Mouse (Mus musculus) liver, embryonic 15.5 days (tissue): Measurements from ENCODE around the gene Gm9944. TPM values are rescaled to one million over a fixed set of nuclear protein-coding genes. Genes with fewer than 3 reads are reported as not detected.

Source experiments
- ATAC-seq: fragments of 200-750 bp; cut with Nextera tagmentation; 2 replicates; pipeline ENCODE4 v1.8.0; 2017; ENCODE audit warnings: moderate number of reproducible peaks, mild to moderate bottlenecking, moderate library complexity; ENCODE audit not compliant: insufficient read depth
- H3K27ac ChIP-seq: fragments of 300-500 bp; sonication (generic); replicated peaks from 2 replicates; pipeline ENCODE4 v1.5.1; 2015; ENCODE audit warnings: mild to moderate bottlenecking, inconsistent platforms
- H3K27me3 ChIP-seq: fragments of 300-500 bp; sonication (generic); 2 replicates; pipeline ENCODE4 v1.6.1; 2015; ENCODE audit warnings: mild to moderate bottlenecking, inconsistent platforms
- H3K36me3 ChIP-seq: fragments of 300-500 bp; sonication (generic); replicated peaks from 2 replicates; pipeline ENCODE4 v1.6.1; 2015; ENCODE audit warnings: moderate library complexity, mild to moderate bottlenecking, inconsistent platforms
- H3K4me1 ChIP-seq: fragments of 300-500 bp; sonication (generic); replicated peaks from 2 replicates; pipeline ENCODE4 v1.6.1; 2015; ENCODE audit warnings: inconsistent platforms
- H3K4me2 ChIP-seq: fragments of 300-500 bp; sonication (generic); 2 replicates; pipeline ENCODE4 v1.6.1; 2015; ENCODE audit warnings: moderate library complexity, mild to moderate bottlenecking, inconsistent platforms
- H3K4me3 ChIP-seq: fragments of 300-500 bp; sonication (generic); replicated peaks from 2 replicates; pipeline ENCODE4 v1.5.1; 2015; ENCODE audit warnings: mild to moderate bottlenecking, inconsistent platforms
- H3K9ac ChIP-seq: fragments of 300-500 bp; sonication (generic); 2 replicates; pipeline ENCODE4 v1.6.1; 2015; ENCODE audit warnings: moderate library complexity, mild to moderate bottlenecking, inconsistent platforms
- H3K9me3 ChIP-seq: fragments of 300-500 bp; sonication (generic); replicated peaks from 2 replicates; pipeline ENCODE4 v1.6.1; 2016; ENCODE audit warnings: inconsistent platforms
- WGBS: fragments of 180-500 bp; shearing (Covaris S2); methylation state at CpG from one replicate; pipeline ENCODE4 v1.1.7; 2015; ENCODE audit warnings: mixed read lengths; ENCODE audit not compliant: insufficient replicate concordance; 5-methylcytosine and 5-hydroxymethylcytosine counted together
- polyA plus RNA-seq: library from polyadenylated mRNA; unstranded; fragments of >200 nt; fragmentation: Nextera tagmentation; extraction: Ambion mirVana; gene quantifications from 2 replicates; pipeline ENCODE4 v1.2.1, GENCODE M21; 2015

The Gm9944 gene
- polyA plus RNA-seq, result not detected in 2 replicates

GRCm38 (mm10) chr4:144453217-144453616 lies at the start of gene Gm9944:
Gene Gm9944, minus strand, starts transcription at chr4:144453317.
- ATAC-seq, result no peak
- WGBS, result 55% methylated on average over 2 of the region's 2 CpGs
- H3K4me3 ChIP-seq, result no peak within 1 kb of the TSS

GRCm38 (mm10) chr4:144493331-144493730 lies 40.2 kb upstream of the Gm9944 start:
- no peak for ATAC-seq

More at GRCm38 (mm10) chr4:144453217-144453616, at the start of gene Gm9944:
- H3K9ac ChIP-seq, result no peak within 1 kb of the TSS
- no peaks in the 10 kb centered on the region for H3K36me3 ChIP-seq
- H3K9me3 ChIP-seq, result no peaks in the 10 kb centered on the region
- H3K27ac ChIP-seq, result no peak within 1 kb of the TSS
- no peak within 1 kb of the TSS for H3K4me2 ChIP-seq
- no peaks in the 10 kb centered on the region for H3K27me3 ChIP-seq
- no peaks in the 10 kb centered on the region for H3K4me1 ChIP-seq

GRCm38 (mm10) chr4:144468091-144468490 lies 15.0 kb upstream of the Gm9944 start:
- ATAC-seq, result no peak
- no peaks in the 10 kb centered on the region; the same call in 1 of the 2 replicates for H3K9me3 ChIP-seq
- no peak overlapping the region for H3K9ac ChIP-seq
- 50% methylated on average over 1 of the region's 1 CpGs for WGBS
- H3K4me3 ChIP-seq, result no peak overlapping the region
- H3K4me1 ChIP-seq, result no peaks in the 10 kb centered on the region
- no peak overlapping the region for H3K4me2 ChIP-seq
- no peak overlapping the region for H3K27ac ChIP-seq
- H3K27me3 ChIP-seq, result no peaks in the 10 kb centered on the region
- H3K36me3 ChIP-seq, result no peaks in the 10 kb centered on the region

More at GRCm38 (mm10) chr4:144493331-144493730, 40.2 kb upstream of the Gm9944 start:
- Histone ChIP-seq H3K4me3 (no peak overlapping the region), H3K4me2 (no peak overlapping the region), H3K27ac (no peak overlapping the region), H3K36me3 (no peaks in the 10 kb centered on the region), H3K27me3 (no peaks in the 10 kb centered on the region), H3K4me1 (no peaks in the 10 kb centered on the region), H3K9me3 (no peaks in the 10 kb centered on the region), H3K9ac (no peak overlapping the region)

GRCm38 (mm10) chr4:144465206-144465605 lies 12.1 kb upstream of the Gm9944 start:
- no peaks in the 10 kb centered on the region for H3K27me3 ChIP-seq
- no peaks in the 10 kb centered on the region for H3K4me1 ChIP-seq
- ATAC-seq, result no peak
- H3K36me3 ChIP-seq, result no peaks in the 10 kb centered on the region
- peaks cover 2% of the 10 kb centered on the region; the same call in 1 of the 2 replicates for H3K9me3 ChIP-seq
- H3K4me2 ChIP-seq, result no peak overlapping the region
- H3K27ac ChIP-seq, result no peak overlapping the region
- H3K9ac ChIP-seq, result no peak overlapping the region
- WGBS, result 48% methylated on average over 2 of the region's 2 CpGs
- H3K4me3 ChIP-seq, result no peak overlapping the region

- Histone ChIP-seq H3K4me1 (no peaks in the 10 kb centered on the region), H3K4me2 (no peak within 1 kb of the TSS), H3K27me3 (no peaks in the 10 kb centered on the region), H3K27ac (no peak within 1 kb of the TSS), H3K9me3 (peaks cover 2% of the 10 kb centered on the region; the same call in 1 of the 2 replicates), H3K4me3 (no peak within 1 kb of the TSS), H3K36me3 (no peaks in the 10 kb centered on the region), H3K9ac (no peak within 1 kb of the TSS)
- ATAC-seq, result no peak
- 38% methylated on average over 3 of the region's 3 CpGs for WGBS
These were observed 10.5 kb upstream of the Gm9944 start, which contains the start of gene Aadacl3 for GRCm38 (mm10) chr4:144463656-144464055. Gene Aadacl3, minus strand, starts transcription at chr4:144463756.

- no peak for ATAC-seq
- Histone ChIP-seq H3K36me3 (no peaks in the 10 kb centered on the region), H3K4me2 (no peak overlapping the region), H3K4me1 (no peaks in the 10 kb centered on the region), H3K27me3 (no peaks in the 10 kb centered on the region), H3K4me3 (no peak overlapping the region), H3K27ac (no peak overlapping the region), H3K9ac (no peak overlapping the region), H3K9me3 (no peaks in the 10 kb centered on the region)
- 50% methylated on average over 2 of the region's 2 CpGs for WGBS
These were observed 4.6 kb downstream of the Gm9944 start for GRCm38 (mm10) chr4:144448546-144448945.

GRCm38 (mm10) chr4:144441582-144441981 lies 11.5 kb downstream of the Gm9944 start:
- no peak overlapping the region for H3K9ac ChIP-seq
- no peaks in the 10 kb centered on the region for H3K4me1 ChIP-seq
- H3K4me2 ChIP-seq, result no peak overlapping the region
- H3K27ac ChIP-seq, result no peak overlapping the region
- ATAC-seq, result no peak
- no peak overlapping the region for H3K4me3 ChIP-seq
- H3K36me3 ChIP-seq, result no peaks in the 10 kb centered on the region
- 42% methylated on average over 1 of the region's 1 CpGs for WGBS
- H3K9me3 ChIP-seq, result no peaks in the 10 kb centered on the region
- no peaks in the 10 kb centered on the region for H3K27me3 ChIP-seq

GRCm38 (mm10) chr4:144441095-144441494 lies 12.0 kb downstream of the Gm9944 start:
- no peak overlapping the region for H3K9ac ChIP-seq
- H3K4me2 ChIP-seq, result no peak overlapping the region
- H3K4me3 ChIP-seq, result no peak overlapping the region
- H3K27me3 ChIP-seq, result no peaks in the 10 kb centered on the region
- no peaks in the 10 kb centered on the region for H3K4me1 ChIP-seq
- H3K27ac ChIP-seq, result no peak overlapping the region
- ATAC-seq, result no peak
- 69% methylated on average over 4 of the region's 4 CpGs for WGBS
- no peaks in the 10 kb centered on the region for H3K36me3 ChIP-seq
- H3K9me3 ChIP-seq, result no peaks in the 10 kb centered on the region

GRCm38 (mm10) chr4:144438672-144439071 lies 14.4 kb downstream of the Gm9944 start, which contains the start of gene 1700012P22Rik:
Gene 1700012P22Rik, minus strand, starts transcription at chr4:144438772.
- Histone ChIP-seq H3K36me3 (no peaks in the 10 kb centered on the region), H3K9ac (no peak within 1 kb of the TSS), H3K9me3 (no peaks in the 10 kb centered on the region), H3K27ac (no peak within 1 kb of the TSS), H3K4me3 (no peak within 1 kb of the TSS), H3K27me3 (no peaks in the 10 kb centered on the region), H3K4me1 (no peaks in the 10 kb centered on the region), H3K4me2 (no peak within 1 kb of the TSS)
- ATAC-seq, result no peak

GRCm38 (mm10) chr4:144433216-144433615 lies 19.9 kb downstream of the Gm9944 start:
- no peaks in the 10 kb centered on the region for H3K9me3 ChIP-seq
- H3K9ac ChIP-seq, result no peak overlapping the region
- H3K27me3 ChIP-seq, result no peaks in the 10 kb centered on the region
- H3K4me3 ChIP-seq, result no peak overlapping the region
- H3K27ac ChIP-seq, result no peak overlapping the region
- WGBS, result 61% methylated on average over 5 of the region's 5 CpGs
- no peak overlapping the region for H3K4me2 ChIP-seq
- H3K36me3 ChIP-seq, result no peaks in the 10 kb centered on the region
- no peaks in the 10 kb centered on the region for H3K4me1 ChIP-seq
- no peak for ATAC-seq

GRCm38 (mm10) chr4:144430723-144431122 lies 22.4 kb downstream of the Gm9944 start:
- no peaks in the 10 kb centered on the region for H3K36me3 ChIP-seq
- no peak overlapping the region for H3K27ac ChIP-seq
- no peaks in the 10 kb centered on the region for H3K27me3 ChIP-seq
- WGBS, result 49% methylated on average over 2 of the region's 2 CpGs
- H3K9me3 ChIP-seq, result no peaks in the 10 kb centered on the region; the same call in 1 of the 2 replicates
- H3K4me1 ChIP-seq, result no peaks in the 10 kb centered on the region
- H3K9ac ChIP-seq, result no peak overlapping the region
- no peak overlapping the region for H3K4me2 ChIP-seq
- ATAC-seq, result no peak
- no peak overlapping the region for H3K4me3 ChIP-seq

GRCm38 (mm10) chr4:144428868-144429267 lies 24.2 kb downstream of the Gm9944 start:
- Histone ChIP-seq H3K9me3 (no peaks in the 10 kb centered on the region; the same call in 1 of the 2 replicates), H3K4me1 (no peaks in the 10 kb centered on the region), H3K9ac (no peak overlapping the region), H3K4me2 (no peak overlapping the region), H3K4me3 (no peak overlapping the region), H3K27me3 (no peaks in the 10 kb centered on the region), H3K27ac (no peak overlapping the region), H3K36me3 (no peaks in the 10 kb centered on the region)
- ATAC-seq, result no peak
- 15% methylated on average over 3 of the region's 3 CpGs for WGBS
